Mouse (Mus musculus): Measurements from ENCODE around the gene Ppm1h. TPM values are rescaled to one million over a fixed set of nuclear protein-coding genes. Genes with fewer than 3 reads are reported as not detected.

The Ppm1h gene
- total and polyA plus RNA-seq, 3 experiments: 6.9 to 14.9 TPM; not detected in 1

GRCm38 (mm10) chr10:122777436-122777835 lies 98.9 kb downstream of the Ppm1h start:
- DNase-seq (ENCODE audit: low read depth, low spot score): no peak
- no peak overlapping the region for H3K4me3 ChIP-seq (ENCODE audit: control insufficient read depth in 1 of 2, insufficient read depth in 1 of 2, low read depth in 2 of 2, low read length in 2 of 2)
- H3K9ac ChIP-seq (ENCODE audit: control insufficient read depth, low read depth, low read length, poor library complexity, severe bottlenecking): no peak overlapping the region
- H3K79me2 ChIP-seq (ENCODE audit: control insufficient read depth, insufficient read depth, low read length, poor library complexity): no peaks in the 10 kb centered on the region
- H3K4me1 ChIP-seq (ENCODE audit: control insufficient read depth in 1 of 2, insufficient read depth in 2 of 2, low read length in 2 of 2): no peaks in the 10 kb centered on the region
- no peaks in the 10 kb centered on the region for H3K9me3 ChIP-seq (replicated peaks; ENCODE audit: insufficient read depth, low read length)
- no peak overlapping the region for H3K27ac ChIP-seq (ENCODE audit: control insufficient read depth, low read depth, low read length)
- TF ChIP-seq MYB (IDR thresholded peaks at IDR 0.05; ENCODE audit: low read depth, low read length): no peak
- TF ChIP-seq TBP (IDR thresholded peaks at IDR 0.05; ENCODE audit: low read depth, low read length): no peak
- TF ChIP-seq TCF12 (IDR thresholded peaks at IDR 0.05; ENCODE audit: low read depth, low read length): no peak
- no peak for TF ChIP-seq NELFE (IDR thresholded peaks at IDR 0.05; ENCODE audit: low read depth, low read length)
- no peak for TF ChIP-seq MXI1 (IDR thresholded peaks at IDR 0.05; ENCODE audit: low read depth, low read length)
- TF ChIP-seq CTCF (IDR thresholded peaks at IDR 0.05 in 2 of 3, conservative IDR thresholded peaks at IDR 0.05 in 1 of 3; ENCODE audit: control insufficient read depth in 1 of 3, insufficient read depth in 1 of 3, low read depth in 2 of 3, low read length in 3 of 3, poor library complexity in 1 of 3, severe bottlenecking in 1 of 3): no peak
- TF ChIP-seq CHD1 (IDR thresholded peaks at IDR 0.05; ENCODE audit: low read depth, low read length): no peak
- no peak for TF ChIP-seq TAL1 (IDR thresholded peaks at IDR 0.05; ENCODE audit: low read length)
- no peak for TF ChIP-seq MAZ (IDR thresholded peaks at IDR 0.05; ENCODE audit: low read depth, low read length)
- no peak for TF ChIP-seq KAT2A (conservative IDR thresholded peaks at IDR 0.05; ENCODE audit: low read depth, low read length)
- TF ChIP-seq POLR2AphosphoS5 (IDR thresholded peaks at IDR 0.05; ENCODE audit: borderline replicate concordance, low read depth, low read length): no peak
- no peak for TF ChIP-seq NRF1 (IDR thresholded peaks at IDR 0.05; ENCODE audit: insufficient read depth, low read depth, low read length, poor library complexity, severe bottlenecking)
- TF ChIP-seq ZNF384 (IDR thresholded peaks at IDR 0.05; ENCODE audit: low read depth, low read length): no peak
- no peak for TF ChIP-seq POLR2AphosphoS2 (IDR thresholded peaks at IDR 0.05; ENCODE audit: low read length)
- no peak for TF ChIP-seq ZC3H11A (IDR thresholded peaks at IDR 0.05; ENCODE audit: low read depth, low read length)
- H3K27me3 ChIP-seq (ENCODE audit: control insufficient read depth in 1 of 2, insufficient read depth in 2 of 2, low read length in 2 of 2): no peaks in the 10 kb centered on the region; a peak in 1 of 4 replicates
- H3K36me3 ChIP-seq (ENCODE audit: control insufficient read depth in 1 of 2, insufficient read depth in 2 of 2, low read length in 2 of 2): no peaks in the 10 kb centered on the region

- no peak for TF ChIP-seq NELFE (IDR thresholded peaks at IDR 0.05; ENCODE audit: low read depth, low read length)
- TF ChIP-seq ZNF384 (IDR thresholded peaks at IDR 0.05; ENCODE audit: low read depth, low read length): no peak
- TF ChIP-seq GABPA (IDR thresholded peaks at IDR 0.05; ENCODE audit: low read depth, low read length): no peak
- TF ChIP-seq TAL1 (IDR thresholded peaks at IDR 0.05; ENCODE audit: low read length): no peak
- no peak for TF ChIP-seq EP300 (IDR thresholded peaks at IDR 0.05; ENCODE audit: low read depth in 1 of 2, low read length in 2 of 2)
- no peaks in the 10 kb centered on the region for H3K9me3 ChIP-seq (replicated peaks; ENCODE audit: insufficient read depth, low read length)
- no peak overlapping the region for H3K27ac ChIP-seq (ENCODE audit: control insufficient read depth, low read depth, low read length)
- DNase-seq (ENCODE audit: low read depth, low spot score): peak; percentile 21
- H3K36me3 ChIP-seq (ENCODE audit: control insufficient read depth in 1 of 2, insufficient read depth in 2 of 2, low read length in 2 of 2): no peaks in the 10 kb centered on the region
- no peak overlapping the region for H3K9ac ChIP-seq (ENCODE audit: control insufficient read depth, low read depth, low read length, poor library complexity, severe bottlenecking)
- no peaks in the 10 kb centered on the region for H3K79me2 ChIP-seq (ENCODE audit: control insufficient read depth, insufficient read depth, low read length, poor library complexity)
- no peaks in the 10 kb centered on the region; a peak in 1 of 4 replicates for H3K27me3 ChIP-seq (ENCODE audit: control insufficient read depth in 1 of 2, insufficient read depth in 2 of 2, low read length in 2 of 2)
- H3K4me1 ChIP-seq (ENCODE audit: control insufficient read depth in 1 of 2, insufficient read depth in 2 of 2, low read length in 2 of 2): no peaks in the 10 kb centered on the region
- H3K4me3 ChIP-seq (ENCODE audit: control insufficient read depth in 1 of 2, insufficient read depth in 1 of 2, low read depth in 2 of 2, low read length in 2 of 2): no peak overlapping the region
Observed at GRCm38 (mm10) chr10:122777939-122778655, 99.5 kb downstream of the Ppm1h start.
